Mouse (Mus musculus) neural tube, embryonic 15.5 days (tissue): ENCODE results near the gene Kansl1l. TPM values are rescaled to one million over a fixed set of nuclear protein-coding genes. Genes with fewer than 3 reads are reported as not detected.

Experiments
- ATAC-seq: fragments of 200-750 bp; cut with Nextera tagmentation; 2 replicates; pipeline ENCODE4 v1.8.0; 2017; ENCODE audit warnings: mild to moderate bottlenecking, moderate TSS enrichment, moderate library complexity; ENCODE audit not compliant: low FRiP score
- H3K27ac ChIP-seq: fragments of 300-500 bp; sonication (generic); replicated peaks from 2 replicates; pipeline ENCODE4 v1.5.1; 2015; ENCODE audit warnings: mild to moderate bottlenecking, inconsistent platforms
- H3K27me3 ChIP-seq: fragments of 300-500 bp; sonication (generic); replicated peaks from 2 replicates; pipeline ENCODE4 v1.6.1; 2015; ENCODE audit warnings: inconsistent platforms
- H3K36me3 ChIP-seq: fragments of 300-500 bp; sonication (generic); 2 replicates; pipeline ENCODE4 v1.6.1; 2015; ENCODE audit warnings: inconsistent platforms
- H3K4me1 ChIP-seq: fragments of 300-500 bp; sonication (generic); 2 replicates; pipeline ENCODE4 v1.6.1; 2015; ENCODE audit warnings: inconsistent platforms
- H3K4me2 ChIP-seq: fragments of 300-500 bp; sonication (generic); 2 replicates; pipeline ENCODE4 v1.6.1; 2015; ENCODE audit warnings: inconsistent platforms, mild to moderate bottlenecking, moderate library complexity
- H3K4me3 ChIP-seq: fragments of 300-500 bp; sonication (generic); replicated peaks from 2 replicates; pipeline ENCODE4 v1.5.1; 2015; ENCODE audit warnings: mild to moderate bottlenecking, inconsistent platforms
- H3K9ac ChIP-seq: fragments of 300-500 bp; sonication (generic); replicated peaks from 2 replicates; pipeline ENCODE4 v1.6.1; 2015; ENCODE audit warnings: mild to moderate bottlenecking, inconsistent platforms
- H3K9me3 ChIP-seq: fragments of 300-500 bp; sonication (generic); replicated peaks from 2 replicates; pipeline ENCODE4 v1.6.1; 2016; ENCODE audit warnings: inconsistent platforms
- WGBS: fragments of 180-500 bp; shearing (Covaris S2); methylation state at CpG from one replicate; pipeline ENCODE4 v1.1.7; 2015; ENCODE audit warnings: mixed read lengths; 5-methylcytosine and 5-hydroxymethylcytosine counted together
- polyA plus RNA-seq: library from polyadenylated mRNA; unstranded; fragments of >200 nt; fragmentation: Nextera tagmentation; extraction: Ambion mirVana; gene quantifications from 2 replicates; pipeline ENCODE4 v1.2.1, GENCODE M21; 2015

The Kansl1l gene
- polyA plus RNA-seq, 1 experiment from 2014 or later, result 10.9 TPM

DNA sequence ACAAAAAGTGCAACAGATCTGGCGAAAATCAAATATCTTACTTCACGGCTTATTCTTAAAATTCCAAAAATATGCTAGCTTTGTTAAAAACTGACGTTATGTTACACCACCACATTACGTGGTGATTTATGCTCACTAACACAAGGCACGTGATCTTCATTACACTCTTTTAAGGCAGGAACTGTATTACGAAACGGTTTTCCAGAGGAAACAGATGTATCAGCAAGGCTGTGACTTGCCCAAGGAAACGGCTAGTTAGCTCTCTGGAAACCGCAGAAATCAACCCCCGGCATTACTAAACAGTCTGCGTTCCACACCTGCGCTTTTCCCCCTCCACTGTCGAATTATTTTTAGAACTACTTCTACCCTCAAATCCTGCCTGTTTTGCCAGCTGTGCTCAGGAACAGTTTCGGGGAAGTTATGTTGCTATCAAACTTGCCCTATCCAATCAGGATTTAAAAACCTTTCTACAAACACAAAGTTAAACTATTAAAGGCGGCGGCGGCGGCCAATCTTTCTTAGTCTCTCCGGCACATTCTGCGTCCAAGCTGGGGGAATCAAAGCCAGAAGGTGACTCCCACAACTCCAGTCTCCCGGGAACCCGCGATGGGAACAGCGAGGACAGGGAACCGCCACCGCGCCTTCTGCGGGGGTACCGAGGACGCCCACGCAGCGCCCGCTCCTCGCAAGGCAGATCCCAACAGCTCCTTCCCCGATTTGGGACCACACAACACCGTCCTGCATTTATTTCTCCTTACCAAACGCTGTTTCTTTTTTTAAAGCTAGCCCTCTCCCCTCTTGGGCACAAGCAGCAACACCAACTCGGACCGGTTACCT lies 1.2 kb downstream of the Kansl1l start:
- Histone ChIP-seq H3K9ac (peak overlapping the region; percentile 52), H3K4me2 (peak overlapping the region; percentile 65), H3K4me1 (peaks cover 25% of the 10 kb centered on the region), H3K27me3 (no peaks in the 10 kb centered on the region), H3K4me3 (peak overlapping the region; percentile 82), H3K27ac (peak overlapping the region; percentile 99), H3K9me3 (no peaks in the 10 kb centered on the region), H3K36me3 (no peaks in the 10 kb centered on the region)
- WGBS, result 1% methylated on average over 39 of the region's 39 CpGs
- ATAC-seq, result peak; percentile 48

DNA sequence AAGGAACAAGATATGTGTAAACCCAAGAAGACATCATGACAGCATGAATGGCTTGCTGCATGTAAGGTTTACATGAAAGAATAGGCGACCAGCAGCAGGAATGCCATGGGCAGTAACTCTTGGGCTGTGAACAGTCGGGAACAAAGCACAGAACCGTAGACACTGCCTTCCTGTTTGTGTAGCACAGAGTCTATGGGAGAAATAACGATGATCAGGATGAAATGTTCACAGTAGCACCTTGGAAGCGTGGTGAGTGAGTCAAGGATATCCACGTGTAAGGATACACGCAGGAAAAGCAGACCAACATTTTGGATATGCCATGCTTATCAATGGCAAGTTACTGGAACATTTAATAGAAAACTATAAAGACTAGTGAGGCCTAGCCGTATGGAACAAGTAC lies 2.6 kb downstream of the Kansl1l start:
- WGBS, result 34% methylated on average over 8 of the region's 8 CpGs
- peak overlapping the region; percentile 40 for H3K4me2 ChIP-seq
- H3K4me1 ChIP-seq, result peaks cover 15% of the 10 kb centered on the region
- no peaks in the 10 kb centered on the region for H3K27me3 ChIP-seq
- H3K4me3 ChIP-seq, result peak overlapping the region; percentile 14
- H3K27ac ChIP-seq, result no peak overlapping the region
- ATAC-seq, result no peak
- no peaks in the 10 kb centered on the region for H3K36me3 ChIP-seq
- H3K9me3 ChIP-seq, result no peaks in the 10 kb centered on the region
- H3K9ac ChIP-seq, result no peak overlapping the region

DNA sequence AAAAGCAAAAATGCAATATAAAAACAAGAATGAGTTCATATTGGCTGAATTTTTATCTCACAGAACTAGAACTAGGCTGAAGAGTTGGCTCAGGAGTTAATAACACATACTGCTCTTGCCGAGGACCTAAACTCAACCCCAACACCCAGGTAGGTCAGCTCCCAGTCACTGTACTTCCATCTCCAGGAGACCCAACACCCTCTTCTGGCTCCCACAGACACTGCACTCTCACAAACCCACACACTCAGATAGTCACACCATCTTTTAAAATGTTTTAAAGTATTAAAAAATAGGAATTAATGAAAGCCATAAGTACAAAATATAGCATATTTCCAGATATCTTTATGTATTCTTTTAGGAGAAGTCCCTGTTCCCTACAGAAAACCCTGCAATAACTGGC lies 4.2 kb downstream of the Kansl1l start:
- H3K9me3 ChIP-seq, result no peaks in the 10 kb centered on the region
- no peak overlapping the region for H3K4me3 ChIP-seq
- H3K27me3 ChIP-seq, result no peaks in the 10 kb centered on the region
- no peak overlapping the region for H3K27ac ChIP-seq
- no peaks in the 10 kb centered on the region for H3K36me3 ChIP-seq
- H3K9ac ChIP-seq, result no peak overlapping the region
- peaks cover 15% of the 10 kb centered on the region for H3K4me1 ChIP-seq
- WGBS, result 92% methylated on average over 1 of the region's 1 CpGs
- no peak overlapping the region for H3K4me2 ChIP-seq
- ATAC-seq, result no peak

DNA sequence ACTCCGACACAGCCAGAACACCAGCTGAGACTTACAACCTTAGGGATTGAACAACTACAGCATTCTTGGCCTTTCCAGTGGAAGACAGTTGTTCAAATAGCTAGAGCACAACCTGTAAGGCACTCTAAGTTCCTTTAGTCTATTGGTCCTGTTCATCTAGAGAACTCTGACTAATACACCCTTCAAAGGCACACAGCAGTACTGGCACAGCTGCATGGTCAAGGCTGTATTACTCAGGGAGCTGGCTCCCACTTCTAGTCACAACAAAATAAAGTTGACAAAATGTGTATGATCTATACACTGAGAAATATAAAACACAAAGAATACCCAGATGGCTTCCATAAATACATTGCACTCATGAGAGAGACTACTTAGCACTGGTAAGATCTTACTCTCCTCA lies 10.5 kb downstream of the Kansl1l start:
- no peaks in the 10 kb centered on the region for H3K27me3 ChIP-seq
- H3K4me1 ChIP-seq, result no peaks in the 10 kb centered on the region
- no peaks in the 10 kb centered on the region for H3K9me3 ChIP-seq
- WGBS, result 86% methylated on average over 1 of the region's 1 CpGs
- H3K4me2 ChIP-seq, result no peak overlapping the region
- ATAC-seq, result no peak
- no peaks in the 10 kb centered on the region for H3K36me3 ChIP-seq
- H3K9ac ChIP-seq, result no peak overlapping the region
- H3K4me3 ChIP-seq, result no peak overlapping the region
- no peak overlapping the region for H3K27ac ChIP-seq

DNA sequence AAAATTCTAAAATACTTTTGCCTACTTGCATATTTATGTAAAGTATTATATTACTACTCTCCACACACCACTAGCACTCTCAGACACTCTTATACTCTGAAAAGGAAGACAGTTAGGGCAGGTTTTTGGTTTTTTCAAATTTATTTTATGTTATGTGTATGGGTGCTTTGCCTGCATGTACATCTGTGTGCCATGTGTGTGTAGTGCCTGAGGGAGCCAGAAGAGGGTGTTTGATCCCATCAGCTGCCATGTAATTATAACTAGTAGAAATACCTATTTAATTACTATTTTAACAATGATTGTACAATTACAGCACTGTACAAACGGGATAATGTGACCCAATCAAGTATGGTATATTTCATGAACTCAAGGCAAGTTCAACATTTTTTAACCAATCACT lies 12.0 kb downstream of the Kansl1l start:
- Histone ChIP-seq H3K9me3 (no peaks in the 10 kb centered on the region), H3K36me3 (peaks cover 3% of the 10 kb centered on the region; the same call in 1 of the 2 replicates), H3K4me3 (no peak overlapping the region), H3K27ac (no peak overlapping the region), H3K4me2 (no peak overlapping the region), H3K27me3 (no peaks in the 10 kb centered on the region), H3K9ac (no peak overlapping the region), H3K4me1 (no peaks in the 10 kb centered on the region)
- WGBS, result 85% methylated on average over 1 of the region's 1 CpGs
- ATAC-seq, result no peak

DNA sequence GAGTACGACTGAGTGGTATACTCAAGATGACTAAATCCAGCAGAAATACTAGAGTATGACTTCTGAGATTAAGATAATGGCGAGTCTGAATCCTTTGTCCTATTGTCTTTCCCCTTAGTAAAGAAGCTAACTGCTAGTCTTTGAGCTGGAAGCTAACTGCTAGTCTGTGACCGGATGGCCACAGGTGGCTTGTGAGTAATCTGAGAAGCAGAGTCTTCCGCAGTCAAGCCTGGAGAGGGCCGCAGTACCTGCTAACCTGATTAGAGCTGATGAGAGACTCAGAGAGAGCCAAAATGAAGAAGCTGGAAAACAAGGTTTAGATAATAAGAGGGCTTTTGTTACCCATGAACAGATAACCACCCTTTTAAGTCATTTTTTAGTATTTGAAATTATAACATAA lies 12.7 kb downstream of the Kansl1l start:
- no peaks in the 10 kb centered on the region for H3K4me1 ChIP-seq
- no peak for ATAC-seq
- H3K4me2 ChIP-seq, result no peak overlapping the region
- H3K9ac ChIP-seq, result no peak overlapping the region
- H3K9me3 ChIP-seq, result no peaks in the 10 kb centered on the region
- 70% methylated on average over 5 of the region's 5 CpGs for WGBS
- no peak overlapping the region for H3K27ac ChIP-seq
- no peaks in the 10 kb centered on the region for H3K27me3 ChIP-seq
- no peak overlapping the region for H3K4me3 ChIP-seq
- peaks cover 8% of the 10 kb centered on the region for H3K36me3 ChIP-seq

DNA sequence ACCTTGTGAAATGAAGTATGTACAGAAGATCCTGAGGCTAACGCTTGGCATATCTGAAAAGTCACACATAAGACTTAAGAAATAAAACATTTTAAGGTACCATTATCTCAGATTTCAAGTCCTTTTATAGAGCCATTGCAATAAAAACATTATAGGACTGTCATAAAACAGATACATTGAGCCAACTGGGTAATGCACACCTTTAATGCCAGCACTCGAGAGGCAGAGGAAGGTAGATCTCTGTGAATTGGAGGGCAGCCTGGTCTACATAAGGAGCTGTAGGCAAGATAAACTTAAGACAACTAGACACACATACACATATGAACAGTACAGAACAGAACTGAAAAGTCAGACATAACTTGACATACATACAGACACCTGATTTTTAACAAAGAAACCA lies 19.4 kb downstream of the Kansl1l start:
- no peaks in the 10 kb centered on the region for H3K9me3 ChIP-seq
- no peak overlapping the region for H3K27ac ChIP-seq
- no peaks in the 10 kb centered on the region for H3K4me1 ChIP-seq
- no peak overlapping the region for H3K4me2 ChIP-seq
- H3K9ac ChIP-seq, result no peak overlapping the region
- 88% methylated on average over 2 of the region's 2 CpGs for WGBS
- no peaks in the 10 kb centered on the region for H3K27me3 ChIP-seq
- no peak for ATAC-seq
- H3K4me3 ChIP-seq, result no peak overlapping the region
- H3K36me3 ChIP-seq, result peaks cover 8% of the 10 kb centered on the region

DNA sequence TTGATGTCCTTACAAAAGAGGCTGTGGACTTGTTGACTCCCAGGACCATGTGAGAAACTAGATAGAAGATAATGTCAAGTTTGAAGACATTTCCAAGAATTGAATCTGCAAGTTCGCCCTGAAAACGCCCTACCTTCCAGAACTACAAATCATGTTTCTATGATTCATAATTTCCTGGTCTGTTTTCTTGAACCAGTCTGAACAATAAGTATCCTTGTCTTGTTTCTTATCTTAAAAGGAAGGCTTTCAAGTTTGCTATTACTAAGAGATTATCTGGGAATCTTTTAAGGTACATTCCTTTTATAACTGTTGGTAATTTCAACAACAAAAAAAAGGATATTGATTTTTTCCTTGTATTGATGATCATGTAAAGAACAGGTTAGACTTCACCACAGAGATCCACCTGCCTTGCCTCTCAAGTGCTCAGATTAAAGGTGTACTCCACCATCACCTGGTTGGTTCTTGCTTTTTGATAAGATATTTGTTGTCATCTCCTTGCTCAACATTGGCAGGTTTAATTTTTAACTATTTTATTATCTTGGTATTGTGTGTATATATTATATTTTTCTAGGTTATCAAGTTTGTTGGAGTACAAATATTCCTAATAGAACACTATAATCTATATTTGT lies 24.4 kb downstream of the Kansl1l start:
- H3K9ac ChIP-seq, result no peak overlapping the region
- ATAC-seq, result no peak
- no peak overlapping the region for H3K27ac ChIP-seq
- H3K9me3 ChIP-seq, result no peaks in the 10 kb centered on the region
- no peak overlapping the region for H3K4me2 ChIP-seq
- H3K4me3 ChIP-seq, result no peak overlapping the region
- no peaks in the 10 kb centered on the region for H3K4me1 ChIP-seq
- H3K36me3 ChIP-seq, result no peaks in the 10 kb centered on the region
- WGBS, result 94% methylated on average over 2 of the region's 2 CpGs
- H3K27me3 ChIP-seq, result no peaks in the 10 kb centered on the region

DNA sequence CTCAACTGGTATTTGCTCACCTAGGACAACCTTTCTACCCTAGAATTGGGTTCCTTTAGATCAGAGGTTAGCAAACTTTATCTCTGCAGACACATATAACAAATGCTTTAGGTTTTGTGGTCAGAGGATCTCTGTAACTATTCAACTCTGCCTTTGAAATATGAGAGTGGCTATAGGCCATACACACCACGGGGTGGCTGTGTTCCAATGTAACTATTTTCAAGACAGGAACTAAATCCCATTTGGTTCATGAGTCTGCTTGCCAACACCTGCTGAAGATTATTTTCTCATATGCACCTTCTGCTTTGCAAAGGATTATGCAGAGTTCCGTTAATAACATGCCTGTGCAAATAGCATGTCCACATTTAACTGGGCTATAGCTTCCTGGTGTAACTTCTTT lies 35.1 kb downstream of the Kansl1l start:
- no peak overlapping the region for H3K9ac ChIP-seq
- H3K27ac ChIP-seq, result no peak overlapping the region
- H3K4me3 ChIP-seq, result no peak overlapping the region
- H3K4me1 ChIP-seq, result no peaks in the 10 kb centered on the region
- no peaks in the 10 kb centered on the region for H3K9me3 ChIP-seq
- no peaks in the 10 kb centered on the region for H3K36me3 ChIP-seq
- H3K27me3 ChIP-seq, result no peaks in the 10 kb centered on the region
- WGBS, result 74% methylated on average over 2 of the region's 2 CpGs
- H3K4me2 ChIP-seq, result no peak overlapping the region
- ATAC-seq, result no peak

DNA sequence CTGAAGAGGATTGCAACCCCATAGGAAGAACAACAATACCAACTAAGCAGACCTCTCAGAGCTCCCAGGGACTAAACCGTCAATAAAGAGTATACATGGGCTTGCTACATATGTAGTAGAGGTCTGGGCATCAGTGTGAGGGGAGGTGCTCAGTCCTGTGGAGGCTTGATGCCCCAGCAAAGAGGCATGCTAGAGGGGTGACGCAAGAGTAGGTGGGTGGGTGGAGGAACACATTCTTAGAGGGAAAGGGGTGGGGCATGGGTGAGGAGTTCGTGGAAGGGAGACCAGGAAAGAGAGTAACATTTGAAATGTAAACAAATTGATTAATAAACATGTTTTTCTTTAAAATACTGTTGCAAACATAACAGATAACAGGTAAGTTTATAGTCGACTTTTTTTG lies 36.3 kb downstream of the Kansl1l start:
- Histone ChIP-seq H3K4me3 (no peak overlapping the region), H3K4me2 (no peak overlapping the region), H3K9ac (no peak overlapping the region), H3K9me3 (no peaks in the 10 kb centered on the region), H3K27me3 (no peaks in the 10 kb centered on the region), H3K27ac (no peak overlapping the region), H3K36me3 (no peaks in the 10 kb centered on the region), H3K4me1 (no peaks in the 10 kb centered on the region)
- no peak for ATAC-seq
- WGBS, result 88% methylated on average over 4 of the region's 4 CpGs

DNA sequence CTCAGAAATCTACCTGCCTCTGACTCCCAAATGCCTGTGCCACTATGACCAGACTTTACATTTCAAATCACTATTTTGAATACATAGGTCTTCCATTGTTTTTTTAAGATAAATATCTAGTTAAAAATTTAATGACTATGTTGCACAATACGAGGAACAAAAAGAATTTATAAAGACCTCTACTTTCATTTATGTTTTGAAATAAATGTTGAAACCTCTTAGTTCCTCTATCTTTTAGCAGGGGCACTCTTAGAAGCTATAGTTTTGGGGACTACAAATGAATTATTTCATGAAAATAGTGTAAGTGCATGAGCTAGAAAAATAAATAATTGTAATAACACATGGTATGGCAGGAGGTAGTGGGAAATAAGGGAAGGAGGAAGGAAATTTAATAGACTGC lies 38.6 kb downstream of the Kansl1l start:
- 96% methylated on average over 1 of the region's 1 CpGs for WGBS

DNA sequence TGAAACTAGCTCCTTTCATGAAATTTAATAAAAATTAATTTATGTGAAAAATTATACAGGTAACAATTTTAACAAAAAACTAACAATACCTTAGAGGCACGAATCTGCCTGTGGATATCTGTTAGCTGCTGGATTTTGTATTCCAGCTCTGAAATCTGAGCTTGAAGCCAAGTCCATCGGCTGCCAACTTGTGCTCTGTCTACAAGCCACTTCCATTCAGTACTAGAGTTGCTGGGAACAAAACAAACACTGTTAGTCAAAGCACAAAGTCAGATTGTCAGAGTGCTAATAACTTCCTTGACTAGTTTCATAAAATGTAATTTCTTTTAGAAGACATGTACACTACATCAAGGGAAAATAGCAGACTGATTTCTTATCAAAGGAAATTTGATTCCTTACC lies 39.5 kb downstream of the Kansl1l start:
- no peaks in the 10 kb centered on the region for H3K27me3 ChIP-seq
- WGBS, result 67% methylated on average over 2 of the region's 2 CpGs
- no peak overlapping the region for H3K9ac ChIP-seq
- no peak overlapping the region for H3K4me2 ChIP-seq
- no peak for ATAC-seq
- no peak overlapping the region for H3K4me3 ChIP-seq
- H3K36me3 ChIP-seq, result no peaks in the 10 kb centered on the region
- H3K27ac ChIP-seq, result no peak overlapping the region
- no peaks in the 10 kb centered on the region for H3K4me1 ChIP-seq
- H3K9me3 ChIP-seq, result no peaks in the 10 kb centered on the region

More for the DNA sequence above, 38.6 kb downstream of the Kansl1l start:
- H3K4me3 ChIP-seq, result no peak overlapping the region
- no peaks in the 10 kb centered on the region for H3K27me3 ChIP-seq
- no peaks in the 10 kb centered on the region for H3K9me3 ChIP-seq
- no peak for ATAC-seq
- no peaks in the 10 kb centered on the region for H3K4me1 ChIP-seq
- no peak overlapping the region for H3K9ac ChIP-seq
- no peak overlapping the region for H3K4me2 ChIP-seq
- H3K27ac ChIP-seq, result no peak overlapping the region
- no peaks in the 10 kb centered on the region for H3K36me3 ChIP-seq
